Mouse (Mus musculus) urinary bladder, postnatal 14 days (tissue): ENCODE results near the gene Slc36a4.

Source experiments
- DNase-seq: peaks from one replicate; pipeline ENCODE4 v3.0.0; 2021; ENCODE audit warnings: low spot score

Gene Slc36a4

DNA sequence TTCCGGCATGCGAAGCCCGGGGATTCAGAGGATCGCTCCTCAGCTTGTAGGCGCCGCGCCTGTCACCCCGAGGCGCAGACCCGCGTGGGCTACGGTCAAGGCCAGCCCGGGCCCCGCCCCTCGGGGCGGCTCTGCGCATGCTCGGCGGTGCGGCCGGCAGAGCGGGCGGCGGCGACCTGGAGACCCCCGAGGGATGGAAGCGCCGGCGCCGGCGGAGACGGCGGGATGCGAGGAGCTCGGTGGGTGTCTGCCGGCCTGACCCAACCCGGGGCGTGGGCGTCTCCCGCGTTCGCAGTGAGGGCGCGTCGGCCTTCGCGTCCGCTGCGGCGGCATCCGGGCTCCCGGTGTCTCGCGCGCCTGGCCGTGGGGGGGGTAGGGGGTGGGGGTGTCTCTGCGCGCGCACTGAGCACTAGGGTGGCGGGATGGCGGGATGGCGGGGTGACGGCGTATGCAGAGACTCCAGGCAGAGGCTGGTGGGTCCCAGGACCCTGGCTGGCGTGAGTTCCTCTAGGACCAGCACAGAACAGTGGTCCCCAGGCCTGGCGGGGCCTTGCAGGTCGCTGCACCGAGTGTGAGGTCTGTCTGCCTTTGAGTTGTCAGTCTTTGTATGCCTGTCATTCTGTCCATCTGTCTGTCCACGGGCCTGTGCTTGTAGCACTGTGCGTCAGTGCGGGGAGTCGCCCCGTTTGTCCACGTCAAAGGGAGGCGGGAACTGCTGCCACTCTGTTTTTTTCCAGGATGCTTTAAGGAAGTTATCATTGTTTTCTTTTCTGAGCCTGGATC is at the start of gene Slc36a4:
TSS of gene Slc36a4 (plus strand) at position 140 of the 783 bp plus-strand sequence.
- DNase-seq = peak; percentile 72

DNA sequence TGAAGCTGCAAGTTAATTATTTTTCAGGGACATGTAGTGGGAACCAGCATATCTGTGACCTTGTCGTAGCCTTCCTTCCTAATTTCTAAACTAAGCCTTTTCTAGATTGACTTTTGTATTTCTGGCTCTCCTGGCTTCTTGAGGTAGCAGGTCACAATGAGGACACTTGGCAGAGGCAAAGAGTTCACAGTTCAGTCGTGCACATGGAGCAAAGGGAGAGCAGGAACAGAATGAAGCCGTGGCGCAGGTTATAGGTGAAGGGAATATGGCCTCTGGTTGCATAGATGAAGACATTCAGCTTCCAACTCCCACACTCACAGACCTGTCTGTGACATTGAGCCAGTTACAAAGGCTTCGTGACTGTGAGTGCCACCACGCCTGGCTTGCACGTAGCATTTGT is 44.9 kb upstream of the Slc36a4 start:
- no peak for DNase-seq

DNA sequence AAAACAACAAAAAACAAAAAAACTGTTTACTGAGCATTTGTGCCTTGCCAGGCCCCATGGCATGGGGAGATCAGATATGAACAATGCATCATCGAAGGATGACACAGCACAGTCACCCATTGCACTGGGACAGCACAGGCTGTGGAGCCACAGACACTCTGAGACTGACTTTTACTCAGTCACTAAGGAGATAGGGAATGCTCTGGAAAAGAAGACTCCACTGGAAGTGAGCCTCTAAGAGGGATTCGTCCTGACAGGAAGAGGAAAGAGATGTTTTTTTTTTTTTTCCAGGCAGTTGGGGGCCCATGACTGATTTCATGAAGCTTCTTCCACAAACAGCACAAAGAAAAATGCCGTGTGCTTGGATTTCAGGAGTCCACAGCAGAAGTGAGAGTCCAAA is 40.1 kb upstream of the Slc36a4 start:
- no peak for DNase-seq

DNA sequence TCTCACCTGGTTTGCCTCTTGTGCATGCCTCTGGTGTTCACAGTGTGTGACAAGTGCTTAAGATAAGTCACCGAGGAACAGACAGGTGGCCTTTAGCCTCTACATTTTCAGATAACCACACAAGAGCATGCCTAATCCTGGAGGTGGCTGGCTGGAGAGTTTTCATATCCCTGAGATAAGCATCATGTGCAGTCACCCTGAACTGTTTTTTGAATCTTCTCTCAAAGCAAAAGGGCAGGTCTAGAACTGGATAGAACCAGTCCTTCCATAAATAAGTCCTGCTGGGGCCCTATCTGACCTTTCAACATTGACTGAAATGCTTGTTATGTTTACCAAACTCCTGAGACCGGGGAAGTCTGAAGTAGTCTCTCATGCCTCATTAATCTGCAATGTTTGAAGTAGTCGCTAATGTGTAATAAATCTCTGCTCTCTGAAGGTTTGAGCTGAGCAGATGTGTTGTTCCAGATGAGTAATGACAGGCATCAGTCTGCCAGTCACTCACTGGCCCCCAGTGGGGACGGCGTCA is 39.5 kb upstream of the Slc36a4 start:
- DNase-seq = peak; percentile 12

DNA sequence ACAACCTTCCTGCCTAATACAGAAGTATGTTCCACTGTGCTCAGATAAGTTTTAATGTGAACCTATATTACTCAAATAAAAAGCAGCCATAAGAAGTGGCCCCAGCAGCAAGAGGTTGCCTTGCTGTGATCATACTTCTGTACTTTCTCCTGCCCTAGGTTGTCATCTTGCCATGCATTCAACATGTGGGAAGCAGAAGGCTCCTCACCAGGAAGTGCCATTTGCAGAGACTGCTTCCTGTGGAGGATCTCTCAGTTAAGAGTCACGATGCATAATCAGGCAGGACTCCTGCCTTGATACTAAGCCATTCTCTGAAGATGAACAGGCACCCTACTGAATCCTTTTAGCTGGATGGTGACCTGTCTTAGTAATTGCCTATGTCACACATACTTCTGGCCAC is 37.3 kb upstream of the Slc36a4 start:
- no peak for DNase-seq

DNA sequence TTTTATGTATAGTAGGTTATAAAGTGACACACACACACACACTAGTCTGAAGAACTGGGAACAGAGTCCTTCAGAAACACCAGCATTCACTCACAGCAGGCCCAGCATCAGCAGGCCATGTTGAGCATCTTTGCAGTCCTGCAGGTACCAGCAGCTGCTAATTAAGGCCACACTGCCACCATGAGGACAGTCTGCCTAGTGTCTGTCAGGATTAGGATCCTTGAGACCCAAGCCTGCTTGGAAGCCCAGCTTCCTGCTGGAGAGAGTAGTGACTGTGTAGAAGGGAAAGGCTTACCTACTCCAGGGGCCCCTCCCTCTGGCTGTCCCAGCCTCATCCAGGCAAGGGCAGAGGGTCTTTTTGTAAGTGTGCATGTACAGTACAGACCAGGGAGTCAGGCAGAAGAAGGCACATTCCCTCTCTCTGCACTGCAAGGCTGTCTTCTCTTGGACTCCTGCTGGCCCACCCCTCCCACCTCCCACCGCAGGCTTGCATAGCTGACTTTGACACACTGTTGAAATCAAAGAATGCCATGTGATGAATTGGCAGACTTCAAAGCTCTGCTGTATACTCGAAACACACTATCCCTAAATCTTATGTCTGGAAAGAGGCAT is 27.6 kb upstream of the Slc36a4 start:
- peak; percentile 81 for DNase-seq

DNA sequence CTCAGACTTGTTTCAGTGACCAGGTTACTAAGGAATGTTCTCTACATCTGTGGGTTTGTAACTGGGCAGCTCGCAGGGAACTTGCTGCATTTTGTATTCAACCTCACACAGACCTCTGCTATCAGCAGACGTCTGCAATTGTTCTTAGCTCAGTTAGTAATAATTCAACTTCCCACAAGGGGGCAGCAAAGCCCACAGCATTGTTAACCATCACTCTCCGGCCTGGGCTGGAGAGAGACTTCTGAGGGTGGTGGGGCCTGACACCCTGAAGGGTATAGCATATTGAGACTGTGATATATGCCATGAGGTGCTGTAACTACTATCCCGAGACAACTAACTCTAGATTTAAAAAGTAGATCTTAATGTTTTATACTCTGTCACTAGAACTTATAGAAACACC is 24.3 kb upstream of the Slc36a4 start:
- DNase-seq = peak; percentile 58

DNA sequence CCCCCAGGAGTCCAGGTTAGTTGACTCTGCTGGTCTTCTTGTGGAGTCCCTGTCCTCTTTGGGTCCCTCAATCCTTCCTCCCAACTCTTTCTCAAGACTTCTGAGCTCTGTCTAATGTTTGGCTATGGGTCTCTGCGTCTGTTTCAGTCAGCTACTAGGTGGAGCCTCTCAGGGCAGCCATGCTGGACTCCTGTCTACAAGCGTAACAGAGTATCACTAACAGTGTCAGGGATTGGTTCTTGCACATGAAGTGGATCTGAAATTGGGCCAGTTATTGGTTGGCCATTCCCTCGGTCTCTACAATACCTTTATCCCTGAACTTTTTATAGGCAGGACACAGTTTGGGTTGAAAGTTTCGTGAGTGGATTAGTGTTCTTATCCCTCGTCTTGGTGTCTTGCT is 22.2 kb upstream of the Slc36a4 start:
- no peak for DNase-seq

DNA sequence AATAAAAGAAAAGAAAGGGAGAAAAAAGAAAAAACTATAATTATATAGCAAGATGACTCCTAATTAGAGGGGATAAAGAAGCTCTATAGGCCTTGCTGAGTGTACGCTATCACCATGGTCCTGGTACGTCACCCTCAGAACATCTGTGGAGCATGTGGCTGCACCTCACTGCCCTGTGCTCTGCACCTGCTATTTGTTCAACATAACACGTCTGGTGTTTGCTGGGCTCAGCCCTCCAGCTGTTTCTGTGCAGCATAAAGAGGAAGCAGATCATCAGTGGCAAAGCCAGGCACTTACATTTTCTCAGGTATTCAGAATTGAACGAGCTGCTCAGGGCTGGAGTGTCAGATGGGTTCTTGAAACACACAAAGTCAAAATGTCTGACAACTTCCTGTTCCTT is 15.7 kb upstream of the Slc36a4 start:
- DNase-seq = no peak

DNA sequence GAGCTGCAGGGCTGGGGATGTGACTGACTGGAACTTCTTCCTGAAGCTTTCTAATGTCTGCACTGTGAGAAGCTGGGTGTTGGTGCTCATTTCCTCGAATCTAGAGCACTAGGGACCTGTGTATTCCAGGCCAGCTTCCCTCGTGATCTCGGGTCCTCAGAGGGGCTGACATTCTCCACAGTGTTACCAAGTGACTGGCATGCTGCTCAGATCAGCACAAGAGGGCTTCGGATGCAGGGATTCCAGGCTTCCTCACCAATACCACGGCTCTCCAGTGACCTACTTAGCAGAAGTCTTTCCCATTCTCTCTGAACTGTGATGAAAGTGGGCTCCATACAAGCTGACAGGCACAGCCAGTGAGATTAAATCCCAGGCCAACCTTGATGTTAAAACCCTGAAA is 14.5 kb upstream of the Slc36a4 start:
- no peak for DNase-seq

DNA sequence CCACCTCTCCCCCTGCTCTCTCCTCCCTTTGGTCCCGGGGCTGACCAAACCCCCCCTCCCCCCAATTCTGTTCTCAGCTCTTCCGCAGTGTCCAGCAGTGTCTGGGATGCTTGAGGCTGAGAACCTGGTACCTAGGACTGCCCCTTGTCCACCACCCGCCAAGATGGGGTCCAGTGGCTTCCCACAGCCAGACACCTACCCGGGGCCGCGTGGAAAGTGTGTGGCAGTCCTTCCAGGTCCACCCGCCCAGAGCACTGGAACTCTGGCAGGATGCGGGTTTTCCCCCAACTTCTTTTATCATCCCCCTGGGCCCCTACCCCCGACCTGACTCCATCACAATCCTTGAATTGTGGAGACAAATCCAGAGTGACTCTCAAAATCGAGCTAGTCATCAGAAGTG is 3.8 kb upstream of the Slc36a4 start:
- DNase-seq = no peak

DNA sequence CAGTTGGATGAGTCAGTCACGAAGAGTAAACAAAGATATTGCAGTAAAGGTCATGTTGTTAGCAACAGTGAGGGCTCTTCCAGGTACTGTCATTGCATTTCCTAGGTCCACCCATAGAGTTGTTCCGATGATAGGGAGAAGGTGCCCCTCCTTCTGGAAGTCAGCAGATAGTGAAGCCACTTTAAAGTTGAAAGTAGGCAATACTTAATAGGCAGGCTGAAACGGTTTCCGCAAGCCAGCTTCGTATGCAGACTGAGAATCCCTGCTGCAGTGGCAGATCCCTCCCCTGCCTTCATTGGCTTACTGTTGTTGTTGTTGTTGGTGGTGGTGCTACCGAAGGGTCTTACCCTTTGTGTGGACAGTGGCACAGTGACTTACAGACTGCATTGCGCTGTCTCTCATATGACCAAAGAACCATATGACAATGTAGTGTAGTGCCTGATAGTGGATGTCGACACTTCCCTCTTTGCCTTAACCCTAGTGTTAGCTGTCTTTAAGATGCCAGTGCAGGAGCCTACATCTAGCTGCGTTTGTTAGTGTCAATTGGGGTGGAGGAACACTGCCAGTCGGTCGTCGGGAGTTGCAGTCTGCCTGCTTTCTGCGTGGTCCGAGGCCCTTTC is 449 bp upstream of the Slc36a4 start:
- no peak for DNase-seq

DNA sequence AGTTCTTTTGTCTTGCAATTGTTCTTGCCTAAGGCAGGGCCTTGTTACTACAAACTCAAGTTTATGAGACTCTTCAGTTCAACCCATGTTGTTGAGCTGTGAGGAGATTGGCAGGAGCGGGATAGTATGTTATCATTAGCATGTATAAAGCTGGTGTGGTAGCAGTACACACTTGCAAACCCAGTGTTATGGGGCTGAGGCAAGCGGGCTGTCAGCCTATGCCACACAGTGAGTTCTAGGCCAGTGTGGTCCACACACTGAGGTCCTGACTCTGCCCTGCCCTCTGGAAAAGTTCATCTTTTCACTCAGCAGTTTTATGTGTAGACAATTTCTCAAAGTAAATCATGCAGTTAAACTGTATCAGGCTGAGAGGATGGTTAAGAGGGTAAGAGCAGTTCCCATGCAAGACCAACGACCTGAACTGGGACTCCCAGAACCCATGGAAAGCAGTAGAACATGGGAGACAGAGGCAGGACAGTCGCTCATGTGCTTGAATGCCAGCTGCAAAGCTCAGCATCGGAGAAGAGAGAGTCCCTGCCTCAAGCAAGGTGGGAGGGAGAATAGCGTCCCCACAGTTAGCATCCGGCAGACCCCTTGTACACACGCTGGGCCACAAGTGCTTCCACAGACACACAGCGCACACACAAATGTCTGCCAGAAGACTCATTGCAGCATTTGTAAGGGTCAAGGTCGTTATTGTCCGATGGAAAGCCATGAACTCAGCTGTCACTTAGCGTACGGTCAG is 1.5 kb downstream of the Slc36a4 start:
- DNase-seq = no peak

DNA sequence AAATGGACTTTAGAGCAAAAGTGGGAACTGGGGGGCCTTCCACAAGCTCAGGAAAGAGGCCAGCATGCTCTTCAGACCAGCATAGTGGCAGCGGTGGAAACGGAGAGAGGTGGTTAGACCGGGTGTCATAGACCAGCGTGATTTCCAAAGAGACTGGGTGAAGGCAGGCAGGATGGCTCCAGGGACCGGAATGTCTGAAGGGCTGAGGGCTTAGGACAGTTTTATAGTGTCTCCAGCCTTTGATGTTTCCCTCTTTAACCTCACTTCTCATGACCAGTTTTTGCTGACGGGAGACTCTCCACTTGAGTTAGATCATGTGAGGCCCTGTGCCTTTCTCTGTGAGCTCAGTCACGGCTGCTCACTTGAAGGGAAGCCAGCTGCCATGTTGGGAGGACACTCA is 2.1 kb downstream of the Slc36a4 start:
- DNase-seq = no peak

DNA sequence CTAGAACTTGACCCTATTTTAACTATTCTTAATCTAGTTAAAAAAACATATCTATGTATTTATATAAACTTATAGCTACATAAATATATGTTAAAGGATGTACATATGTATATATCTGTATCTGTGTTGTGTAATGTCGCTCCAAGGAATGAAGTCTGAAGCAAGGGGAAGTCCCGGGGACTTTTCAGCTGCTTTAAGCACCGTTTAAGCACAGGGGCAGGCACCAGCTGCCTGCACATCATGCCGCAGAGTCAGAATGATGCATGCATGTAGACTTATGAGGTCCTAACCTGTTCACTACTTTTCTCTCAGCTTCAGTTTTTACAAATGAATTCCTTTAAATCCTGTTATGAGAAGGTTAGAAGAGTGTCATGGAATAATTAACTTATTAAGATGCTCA is 5.3 kb downstream of the Slc36a4 start:
- no peak for DNase-seq

DNA sequence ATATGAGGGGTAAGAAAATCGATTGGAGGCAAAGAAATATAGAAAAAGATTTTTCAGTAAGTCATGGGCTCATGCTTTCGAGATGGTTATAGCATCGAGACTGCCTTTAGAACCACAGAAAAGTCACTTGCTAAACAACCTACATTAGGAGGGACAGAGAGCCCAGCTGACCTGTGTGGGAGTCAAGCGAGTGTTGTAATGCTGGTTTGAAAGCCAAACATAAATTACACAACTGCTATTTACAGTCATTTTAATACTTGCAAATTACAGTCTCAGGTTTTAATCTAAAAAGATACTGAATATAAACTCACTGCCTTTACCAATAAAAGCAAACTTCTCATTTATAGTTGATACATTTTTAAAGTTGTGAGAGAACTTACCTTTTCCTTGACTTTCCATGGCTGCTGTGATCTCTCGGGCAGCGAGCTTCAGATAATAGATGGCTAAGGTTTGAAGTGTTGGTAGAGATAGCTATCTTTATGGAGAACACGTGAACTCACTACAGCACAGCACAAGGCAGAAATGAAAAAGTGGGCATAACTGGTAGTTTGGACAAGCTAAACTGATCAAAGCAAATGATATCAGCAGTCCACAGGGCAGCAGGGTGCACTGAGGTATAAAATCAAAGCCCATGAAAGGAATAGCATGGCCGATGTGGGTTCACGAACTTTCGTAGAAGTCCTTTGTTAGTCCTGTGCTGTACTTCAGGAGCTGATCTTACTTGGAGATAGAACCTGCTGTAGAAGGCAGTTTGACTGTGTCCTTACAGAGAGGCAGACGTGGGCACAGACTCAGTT is 5.9 kb downstream of the Slc36a4 start:
- DNase-seq = no peak

DNA sequence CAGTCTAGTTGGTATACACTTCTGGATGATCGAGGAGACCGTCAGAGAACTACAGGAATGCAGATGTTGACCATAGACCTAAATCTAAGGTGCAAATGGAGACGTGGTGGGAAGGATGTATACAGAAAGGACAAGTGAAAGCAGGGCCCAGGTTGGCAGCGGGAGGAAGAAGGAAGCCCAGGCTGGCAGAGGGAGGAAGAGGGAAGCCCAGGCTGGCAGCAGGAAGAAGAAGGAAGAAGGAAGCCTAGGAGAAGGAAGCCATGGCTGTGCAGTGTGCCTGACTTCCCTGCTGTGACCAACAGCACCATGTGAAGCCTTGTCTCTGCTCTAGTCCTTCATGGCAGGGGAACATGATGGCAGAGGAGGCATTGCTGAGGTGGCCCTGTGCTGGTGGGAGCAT is 7.8 kb downstream of the Slc36a4 start:
- no peak for DNase-seq

DNA sequence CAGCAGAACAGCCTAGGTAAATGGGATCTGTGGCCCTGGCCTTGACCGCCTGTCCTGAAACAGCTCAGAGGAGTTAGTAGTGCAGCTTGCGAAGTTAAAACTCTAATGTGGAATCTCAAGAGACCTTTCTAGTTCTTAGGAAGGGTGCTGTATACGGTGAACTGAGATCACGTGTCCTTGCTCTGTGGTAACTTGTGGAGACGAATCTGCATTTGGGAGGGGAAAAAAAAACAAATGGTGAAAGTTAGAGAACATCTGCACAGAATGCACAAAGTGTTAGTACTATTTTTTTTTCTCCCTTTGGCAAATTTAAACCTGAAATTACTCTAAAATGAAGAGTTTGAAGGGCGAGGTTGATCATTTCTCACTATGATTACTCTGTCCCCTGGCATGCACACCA is 8.8 kb downstream of the Slc36a4 start:
- no peak for DNase-seq

DNA sequence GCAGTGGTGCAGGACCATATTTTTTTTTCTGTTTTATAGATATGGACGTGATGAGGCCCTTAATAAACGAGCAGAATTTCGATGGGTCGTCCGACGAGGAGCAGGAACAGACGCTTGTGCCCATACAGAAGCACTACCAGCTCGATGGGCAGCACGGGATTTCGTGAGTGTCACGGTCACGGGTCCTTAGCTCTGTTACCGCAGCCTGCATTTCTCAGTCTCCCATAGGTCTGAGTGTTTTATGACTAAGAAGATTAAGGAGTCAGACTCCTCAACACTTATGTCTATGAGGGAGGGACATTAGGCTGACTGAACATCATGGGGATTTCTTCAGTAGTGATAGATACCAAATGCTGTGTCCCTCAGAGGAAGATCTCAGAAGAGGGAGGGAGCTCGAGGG is 10.1 kb downstream of the Slc36a4 start:
- DNase-seq = no peak

DNA sequence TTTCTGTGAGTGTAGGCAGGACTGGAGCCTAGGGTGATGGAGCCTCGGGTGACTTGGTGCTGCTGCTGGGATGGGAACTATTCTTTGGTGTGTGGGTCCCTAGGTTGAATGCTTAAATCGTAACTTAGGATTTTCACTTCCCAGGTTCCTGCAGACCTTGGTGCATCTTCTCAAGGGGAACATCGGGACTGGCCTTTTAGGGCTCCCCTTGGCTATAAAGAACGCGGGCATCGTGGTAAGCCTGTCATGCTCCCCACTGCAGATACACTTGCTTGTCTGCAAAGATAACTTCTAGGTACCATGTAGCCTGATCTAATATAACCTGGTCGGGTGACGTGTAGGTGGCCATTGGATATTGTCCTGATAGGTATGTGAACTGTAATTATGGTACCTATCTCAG is 11.0 kb downstream of the Slc36a4 start:
- DNase-seq = no peak

DNA sequence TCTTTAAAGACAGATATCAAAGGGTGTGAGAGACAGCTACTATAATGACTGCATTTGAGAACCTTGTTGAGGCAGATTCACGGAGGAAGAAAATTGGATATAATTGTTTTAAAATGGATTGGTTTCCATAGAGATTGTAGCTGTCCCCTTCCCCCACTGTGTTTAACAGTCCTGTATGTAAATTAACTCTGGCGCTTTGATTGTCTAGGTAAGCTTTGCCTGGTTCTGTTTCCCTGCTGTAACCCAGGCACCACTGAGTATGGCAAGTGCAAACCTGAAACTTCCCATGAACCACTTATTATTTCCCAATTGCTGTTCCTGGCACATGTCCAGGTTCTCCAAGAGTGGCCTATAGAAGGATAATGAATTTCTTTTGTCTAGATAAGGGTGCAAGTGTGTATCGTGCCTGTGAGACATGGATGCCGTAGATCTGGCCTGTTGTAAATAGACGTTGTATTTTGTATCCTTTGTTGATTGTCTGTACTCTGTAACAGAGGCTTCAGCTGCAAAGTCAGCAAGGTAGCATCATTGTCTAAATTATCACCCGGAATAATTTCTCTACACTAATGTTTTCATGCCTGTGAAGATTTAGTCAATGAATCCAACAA is 11.8 kb downstream of the Slc36a4 start:
- no peak for DNase-seq
